Mouse (Mus musculus) frontal cortex, postnatal 25 days (tissue): ENCODE measurements at regions not wholly inside any gene's neighbourhood (a gene's known extent, or its start where the extent isn't known, plus 50 kb on each side); places are given as distances from the start of the nearest gene placed in this dataset.
A peak's percentile ranks its signal among the peaks of the same experiment; 100 is the strongest.

Experiments used
- DNase-seq, 2 experiments: peaks; one replicate each; pipeline ENCODE4 v3.0.0; 2022; ENCODE audit warnings: low spot score in 2 of 2

DNA sequence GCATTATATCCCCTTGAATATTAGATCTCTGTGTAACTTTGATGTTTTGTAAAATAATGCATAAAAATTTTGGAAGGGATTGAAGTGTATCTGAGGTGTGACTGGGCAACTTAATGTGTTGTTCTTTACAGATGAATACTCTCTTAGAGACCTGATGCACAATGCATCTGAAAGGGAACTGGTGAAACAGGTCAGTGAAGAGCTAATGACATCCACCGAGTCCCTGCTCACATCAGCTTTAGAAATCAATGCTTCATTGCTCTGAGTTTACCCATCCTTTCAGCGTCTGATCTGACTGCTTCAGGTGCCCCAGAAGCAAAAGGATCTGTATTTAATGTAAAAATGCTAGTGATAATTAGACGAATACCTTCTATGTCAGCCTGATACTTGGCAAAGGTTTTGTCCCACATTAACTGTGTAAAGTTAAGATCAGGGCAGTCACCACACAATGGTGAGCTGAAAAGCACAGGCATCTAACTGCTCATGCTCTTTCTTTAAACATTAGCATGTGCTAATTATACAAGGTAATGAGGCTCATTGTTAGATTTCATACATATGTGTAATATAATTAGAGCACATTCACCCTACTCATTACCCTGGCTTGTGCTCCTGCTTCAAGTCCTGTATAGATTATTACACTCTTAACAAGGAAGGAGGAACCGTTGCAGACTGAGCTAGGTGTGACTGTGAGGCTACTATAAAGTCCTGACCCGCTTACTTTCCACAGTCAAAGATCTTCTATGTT lies 204.6 kb upstream of the Tlr4 start:
- no peak for DNase-seq

DNA sequence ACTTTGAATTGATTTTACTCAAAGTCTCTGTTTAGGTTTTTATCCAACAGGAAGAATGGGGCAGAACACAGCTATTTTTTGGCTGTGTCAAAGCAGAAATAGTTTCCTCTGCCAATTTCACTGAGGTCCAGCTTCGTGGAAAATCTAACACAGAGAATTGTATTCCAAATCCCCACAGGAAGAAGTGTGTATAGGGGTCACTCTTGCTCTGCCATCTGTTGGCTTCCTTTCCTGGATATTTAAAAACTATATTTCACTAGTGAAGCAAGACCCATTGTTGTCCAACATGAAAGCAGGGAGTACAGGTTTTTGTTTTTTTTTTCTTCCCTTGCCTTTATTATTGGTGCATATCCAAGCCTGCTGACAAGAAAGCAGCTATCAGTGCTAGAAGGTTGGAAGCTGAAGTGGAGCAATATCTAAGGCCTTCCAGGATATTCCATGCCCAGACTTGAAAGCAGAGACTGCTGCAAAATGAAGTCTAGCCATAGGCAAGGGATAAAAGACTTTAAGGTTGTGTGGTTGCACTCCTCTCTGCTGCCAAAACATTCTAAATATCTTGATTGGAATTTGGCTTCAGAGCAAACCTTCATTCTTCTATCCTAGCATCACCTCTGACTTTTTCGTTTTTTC lies 208.5 kb upstream of the Tlr4 start:
- no peak for DNase-seq

DNA sequence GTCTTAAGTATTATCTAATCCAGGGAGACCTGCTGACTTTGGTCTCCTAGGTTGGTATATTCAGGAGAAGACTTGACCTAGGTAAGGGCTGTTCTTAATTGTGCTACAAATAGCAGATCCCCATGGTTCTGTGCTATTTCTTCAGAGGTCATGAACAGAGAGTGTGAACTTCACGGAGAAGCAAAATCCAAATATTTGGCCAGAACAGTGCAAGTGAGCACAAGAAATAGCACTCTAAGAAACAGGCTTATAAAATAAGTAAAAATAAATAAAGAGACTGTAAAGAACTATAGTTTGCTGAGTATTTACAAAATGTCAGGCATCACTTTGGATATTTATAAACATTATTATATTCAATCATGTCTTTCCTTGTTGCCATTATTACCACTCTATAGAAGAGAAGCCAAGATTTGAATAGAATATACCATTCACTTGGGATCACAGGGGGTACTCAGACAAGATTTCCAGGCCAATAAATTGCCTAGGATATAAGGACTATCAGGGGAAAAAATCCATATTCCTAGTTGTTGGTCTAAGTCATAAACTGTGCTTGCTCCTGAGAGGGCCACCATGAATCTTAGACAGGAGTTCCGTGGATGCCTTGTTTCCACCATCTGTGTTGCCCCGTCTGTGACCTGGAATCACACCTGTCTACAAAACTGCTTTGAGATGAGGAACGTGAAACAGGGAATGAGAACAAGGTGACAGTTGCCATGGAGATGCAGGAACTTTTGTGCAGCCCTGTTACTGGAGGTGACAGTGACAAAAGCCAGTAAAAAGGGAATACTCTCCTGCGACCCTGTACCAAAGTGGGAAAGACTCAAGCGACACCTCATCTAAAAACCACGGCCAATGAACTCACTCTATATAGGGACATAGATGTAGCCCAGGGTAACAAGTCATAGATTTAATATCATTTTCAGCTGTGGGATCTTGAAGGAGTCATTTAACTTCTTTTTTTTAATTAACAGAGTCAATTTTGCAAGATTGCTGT lies 209.3 kb upstream of the Tlr4 start:
- DNase-seq: no peak

DNA sequence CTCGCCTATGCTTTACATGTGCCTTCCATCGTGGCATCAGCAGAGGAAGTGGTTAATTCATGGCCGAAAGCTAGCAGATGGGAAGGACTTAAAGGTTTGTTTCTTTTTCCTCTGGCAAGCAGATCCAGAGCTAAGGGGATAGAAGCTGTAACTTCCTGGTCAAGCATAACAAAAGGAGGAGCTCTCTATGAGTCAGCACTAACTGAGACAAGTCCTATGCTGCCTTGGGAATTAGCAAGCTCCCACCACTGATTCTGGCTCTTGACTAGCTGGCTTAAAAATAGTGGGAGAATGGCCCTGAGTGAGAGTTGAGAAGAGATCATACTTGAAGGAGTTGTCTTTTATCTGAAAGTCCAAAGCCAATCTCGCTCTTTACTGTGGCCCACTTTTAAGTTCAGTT lies 210.3 kb upstream of the Tlr4 start:
- DNase-seq: no peak

DNA sequence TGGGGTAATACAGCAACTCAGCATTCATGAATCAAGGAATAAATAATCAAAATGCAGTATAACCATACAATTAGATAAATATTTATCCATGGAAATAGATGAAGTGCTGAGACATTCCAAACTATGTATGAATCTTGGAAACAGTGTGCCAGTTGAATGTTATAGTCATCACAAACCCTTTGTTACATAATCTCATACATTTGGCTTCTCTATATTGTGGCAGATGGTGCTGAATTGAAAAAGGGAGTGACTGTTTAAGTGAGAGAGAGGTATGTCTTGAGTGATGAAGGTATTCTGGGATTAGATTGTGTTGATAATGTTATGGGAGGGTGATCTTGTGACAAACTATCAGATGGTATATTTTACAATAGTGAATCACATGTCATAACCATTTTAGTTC lies 200.4 kb upstream of the Astn2 start:
- no peak for DNase-seq

DNA sequence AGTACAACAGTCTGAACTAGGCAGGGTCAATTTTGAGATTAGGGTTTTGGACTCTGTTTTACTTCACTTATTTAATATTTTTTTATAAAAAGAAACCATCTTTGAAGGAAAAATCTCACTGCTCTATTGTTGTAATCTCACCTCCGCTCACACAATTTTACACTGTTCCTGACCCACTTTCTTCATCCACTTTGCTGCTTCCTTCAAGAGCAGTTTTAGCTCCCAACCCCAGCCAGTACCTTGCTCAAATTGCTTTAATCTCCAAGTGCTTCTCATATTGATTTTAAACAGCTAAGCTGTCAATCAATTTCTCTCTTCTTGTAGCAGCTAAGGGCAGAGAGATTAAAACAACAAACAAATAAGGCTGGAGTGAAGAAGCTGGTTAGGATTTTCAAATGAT lies 194.3 kb upstream of the Astn2 start:
- DNase-seq: no peak

DNA sequence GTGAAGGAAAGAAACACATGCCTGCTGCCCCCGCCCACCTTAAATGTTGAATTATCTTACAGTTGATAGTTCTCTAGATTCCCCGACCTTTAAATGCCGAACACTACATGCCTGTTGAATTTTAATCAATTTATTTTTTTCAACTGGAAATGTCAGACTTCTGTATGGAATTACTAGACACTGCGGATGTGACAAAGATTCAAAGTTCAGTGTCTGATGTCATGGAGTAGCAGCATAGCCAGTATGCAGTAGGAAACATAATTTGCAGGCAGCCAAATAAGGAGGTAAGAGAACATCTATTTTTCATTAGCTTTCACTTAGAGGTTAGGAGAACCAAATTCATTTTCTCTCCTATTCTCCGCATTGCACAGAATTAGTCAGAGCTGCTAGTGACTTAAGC lies 182.2 kb upstream of the Astn2 start:
- no peak for DNase-seq

DNA sequence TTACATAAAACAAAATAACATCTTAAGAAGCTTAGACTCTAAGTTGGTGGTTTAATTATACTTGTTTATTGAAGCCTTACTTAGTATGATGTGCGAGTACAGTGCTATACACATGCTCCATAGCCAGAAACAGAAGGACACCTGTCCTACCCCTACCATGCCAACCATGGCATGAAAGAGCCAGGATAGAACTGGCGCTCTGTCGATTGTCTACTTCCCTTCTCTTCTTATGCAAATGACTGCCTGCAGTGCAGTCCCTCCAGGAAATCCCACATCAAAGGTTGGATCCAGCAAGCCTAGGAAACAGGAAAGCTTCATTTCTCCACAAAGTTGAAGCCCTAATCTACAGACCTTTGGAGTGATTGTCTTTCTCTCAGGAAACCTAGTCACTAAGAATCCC lies 181.8 kb upstream of the Astn2 start:
- no peak for DNase-seq

DNA sequence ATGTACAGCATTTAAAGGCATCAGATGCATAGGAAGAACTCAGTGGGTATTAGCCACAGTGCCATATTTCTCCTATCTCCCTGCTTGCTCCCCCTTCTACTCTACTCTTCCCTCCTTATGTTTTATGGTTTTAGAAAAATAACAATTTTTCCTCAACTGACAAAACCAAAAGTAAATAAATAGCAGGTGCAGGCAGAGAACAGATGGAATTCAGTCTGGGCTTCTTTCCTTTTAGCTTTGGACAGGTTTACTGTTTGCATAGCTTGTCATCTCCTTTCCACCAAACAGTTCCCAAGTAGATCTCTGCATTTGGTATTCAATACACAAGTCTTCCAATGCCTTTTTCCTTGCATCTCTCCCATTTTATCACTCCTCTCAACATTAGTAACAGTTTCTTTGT lies 152.5 kb upstream of the Astn2 start:
- DNase-seq: no peak

DNA sequence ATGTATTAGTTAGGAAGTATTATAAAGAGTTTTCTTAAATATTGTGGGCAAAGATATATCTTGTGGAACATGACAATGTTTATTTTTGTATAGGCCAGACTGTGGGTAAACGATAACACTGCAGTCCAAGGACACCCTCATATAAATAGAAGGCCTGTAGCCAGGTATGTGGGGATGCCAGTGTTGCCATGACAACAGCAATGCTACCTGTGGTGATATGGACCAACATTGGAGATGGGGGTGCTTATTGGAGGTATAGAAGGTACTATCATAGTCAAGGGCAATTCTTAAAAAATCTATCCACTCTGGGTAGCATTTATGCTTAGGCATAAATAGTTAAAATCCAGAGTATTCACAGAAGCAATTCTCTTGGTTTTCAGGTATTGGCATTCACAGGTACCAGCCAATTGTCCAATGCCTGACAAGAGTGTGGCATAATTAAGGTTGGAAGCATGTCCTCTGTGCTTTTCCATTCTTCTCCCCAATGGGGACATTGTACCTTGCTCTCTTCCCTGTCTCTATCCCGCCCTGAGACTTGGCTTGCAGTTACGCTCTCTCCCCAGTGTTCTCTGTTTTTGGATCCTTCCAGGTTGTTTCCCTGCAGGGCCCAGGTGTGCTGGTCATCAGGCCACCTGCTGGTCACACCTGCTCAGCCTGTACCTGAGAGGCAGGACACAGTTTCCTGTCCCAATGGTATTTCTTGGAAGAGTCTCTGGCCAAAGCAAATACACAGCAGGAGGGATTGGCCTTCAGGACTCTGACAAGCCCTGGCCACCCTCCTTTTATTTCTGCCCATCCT lies 146.1 kb upstream of the Astn2 start:
- no peak for DNase-seq

DNA sequence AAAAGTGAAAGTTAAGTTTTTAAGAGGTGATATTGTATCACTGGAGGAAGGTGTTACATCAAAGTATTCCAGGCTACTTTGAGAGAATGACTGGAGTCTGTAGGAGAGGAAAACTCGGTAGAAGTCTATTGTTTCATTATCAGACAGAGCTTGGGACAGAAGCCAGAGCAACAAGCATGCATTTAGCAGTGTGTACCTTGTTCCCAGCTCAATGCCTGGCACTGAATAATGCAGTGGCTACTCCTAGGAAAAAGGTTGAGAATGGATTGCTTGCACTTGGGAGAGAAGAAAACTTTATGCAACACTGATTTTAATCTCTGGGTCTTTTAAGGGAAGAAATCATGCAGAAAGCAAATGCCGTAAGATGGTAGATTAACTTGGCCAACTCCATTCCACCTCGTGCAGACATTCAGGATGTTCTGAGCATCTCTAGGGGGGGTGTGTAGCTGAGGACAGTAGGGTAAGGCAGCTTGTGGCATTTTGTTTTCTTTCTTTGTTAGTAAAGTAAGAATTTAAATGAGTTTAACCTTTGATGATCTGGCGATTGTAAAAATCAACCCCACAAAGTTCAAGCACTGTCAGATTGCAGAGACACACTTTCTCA lies 138.5 kb upstream of the Astn2 start:
- no peak for DNase-seq

DNA sequence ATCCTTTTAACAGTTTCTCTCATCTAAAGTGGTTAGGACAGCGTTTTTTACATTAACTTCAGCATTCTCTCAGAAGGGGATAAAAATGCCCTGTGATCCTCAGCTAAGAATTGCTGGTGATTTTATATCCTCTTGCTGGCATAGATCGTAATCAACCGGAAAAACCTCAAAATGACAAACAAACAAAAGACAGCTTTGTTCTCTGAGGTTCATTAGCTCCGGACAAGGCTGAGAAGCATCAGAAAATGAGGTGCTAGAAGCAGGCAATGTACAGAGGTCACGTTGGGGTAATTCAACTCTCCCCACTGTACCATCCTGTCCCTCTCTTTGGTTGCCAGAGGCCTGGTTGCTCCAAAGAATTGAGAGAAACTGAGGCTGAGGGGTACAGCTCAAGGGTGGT lies 120.0 kb upstream of the Astn2 start:
- DNase-seq: no peak

DNA sequence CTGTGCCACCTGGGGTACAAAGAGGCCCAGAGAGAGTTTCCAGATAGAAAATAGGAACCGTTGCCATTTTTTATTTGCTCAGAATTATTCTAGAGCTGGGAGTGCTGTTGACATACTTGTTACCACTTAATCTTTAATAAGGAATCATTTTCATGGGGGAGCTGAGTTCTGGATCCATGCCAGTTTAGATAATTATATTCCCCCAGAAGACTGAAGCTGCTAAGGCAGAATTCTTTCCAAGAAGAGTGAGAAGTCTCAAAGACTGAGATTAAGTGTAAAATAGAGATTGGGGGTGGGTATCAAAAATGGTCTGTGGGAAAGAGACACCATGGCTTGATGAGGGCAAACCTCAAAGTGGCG lies 119.5 kb upstream of the Astn2 start:
- no peak for DNase-seq

DNA sequence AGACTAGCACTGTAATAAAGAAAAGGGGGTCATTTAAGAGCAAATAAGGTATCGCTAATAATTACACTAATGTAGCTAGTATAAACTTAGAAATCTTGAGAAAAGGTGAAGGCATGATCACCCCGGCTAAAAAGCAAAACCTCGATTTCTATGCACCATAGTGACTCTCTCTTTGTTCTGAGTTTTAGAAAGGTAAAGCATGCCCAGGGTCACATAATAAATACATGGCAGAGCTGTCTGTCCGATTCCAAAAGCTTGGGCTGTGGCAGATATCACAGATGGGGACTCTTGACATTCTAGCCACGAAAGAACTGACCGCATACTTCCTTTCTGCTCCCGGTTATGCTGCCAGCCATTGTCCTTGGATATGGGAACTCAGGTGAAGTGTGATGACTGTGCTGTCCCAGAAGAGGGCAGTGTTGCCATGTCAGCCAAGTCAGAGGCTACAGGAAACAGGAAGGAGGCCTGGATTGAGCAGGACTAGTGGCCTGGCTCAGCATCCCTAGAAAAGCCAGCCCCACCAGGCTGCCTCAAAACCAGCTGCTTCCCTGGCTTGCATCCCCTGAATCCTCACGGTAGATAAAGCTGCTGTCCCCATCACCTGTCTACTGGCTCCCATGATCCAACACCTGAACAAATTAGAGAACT lies 119.0 kb upstream of the Astn2 start:
- DNase-seq: no peak

DNA sequence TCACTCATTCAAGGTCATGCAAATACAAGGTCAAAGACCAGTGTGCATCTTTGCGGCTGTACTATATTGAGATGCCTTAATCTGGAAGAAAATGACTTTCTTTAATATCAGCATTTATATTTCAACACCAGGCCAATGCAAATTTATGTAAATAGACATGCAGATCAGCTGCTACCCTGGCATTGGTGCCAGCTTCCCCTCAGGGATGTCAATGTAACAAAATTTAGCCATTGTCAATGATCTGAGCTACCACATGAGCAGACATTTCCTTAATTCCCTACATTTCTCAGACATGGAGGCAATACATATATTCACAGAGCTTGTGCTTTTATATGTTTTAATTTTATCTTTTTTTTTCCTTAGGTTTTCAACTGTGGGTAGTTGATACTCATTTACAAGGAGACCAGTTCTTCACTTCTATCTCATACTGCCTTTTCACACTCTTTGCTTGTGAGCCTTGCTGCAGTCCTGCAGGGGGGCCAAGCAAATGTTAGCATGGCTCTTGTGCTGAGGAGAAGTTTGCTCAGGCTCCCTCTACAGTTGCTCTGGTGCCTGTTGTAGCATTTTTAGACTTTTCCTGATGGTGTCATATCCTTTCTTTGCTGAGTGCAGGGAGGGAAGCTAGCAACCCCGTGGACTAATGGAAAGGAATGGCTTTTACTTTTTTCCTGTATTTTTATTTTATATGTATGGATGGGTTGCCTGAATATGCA lies 117.8 kb upstream of the Astn2 start:
- DNase-seq: no peak

DNA sequence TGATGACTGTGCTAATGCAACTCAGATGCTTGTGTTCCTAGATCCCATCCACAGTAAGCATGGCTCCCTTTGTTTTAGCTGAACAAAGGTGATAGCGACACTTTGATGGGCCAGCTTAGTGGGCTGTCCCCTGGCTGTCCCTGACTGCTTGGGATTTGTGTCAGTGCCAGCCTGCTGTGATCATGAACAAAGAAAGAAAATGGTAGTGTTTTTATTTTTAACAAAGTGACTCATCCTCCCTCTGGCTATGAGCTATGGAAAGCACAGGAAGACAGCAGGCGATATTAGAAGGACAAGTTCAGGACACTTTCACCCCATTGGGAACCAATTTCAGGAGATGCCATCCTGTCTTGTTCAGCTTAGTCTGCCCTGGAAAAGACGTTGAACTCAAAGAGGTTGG lies 116.4 kb upstream of the Astn2 start:
- DNase-seq: no peak

DNA sequence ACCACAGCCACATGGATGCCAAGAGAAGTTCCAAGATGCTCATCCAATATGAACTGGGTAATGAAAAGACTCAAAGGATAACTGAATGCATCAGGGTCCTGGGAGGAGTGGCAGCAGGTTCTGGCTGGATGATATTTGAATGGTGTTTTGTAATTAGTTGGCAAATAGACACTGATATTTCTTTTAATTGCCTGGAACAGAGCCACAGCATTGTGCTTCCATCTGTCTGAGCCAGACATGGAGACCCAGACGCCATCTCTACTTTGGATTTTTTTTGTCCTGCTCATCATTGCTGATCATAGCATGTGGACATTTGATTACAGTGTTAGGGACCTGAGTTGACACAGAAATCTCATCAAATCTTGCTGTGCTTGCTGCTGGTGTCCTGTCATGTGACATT lies 111.4 kb upstream of the Astn2 start:
- DNase-seq: no peak

DNA sequence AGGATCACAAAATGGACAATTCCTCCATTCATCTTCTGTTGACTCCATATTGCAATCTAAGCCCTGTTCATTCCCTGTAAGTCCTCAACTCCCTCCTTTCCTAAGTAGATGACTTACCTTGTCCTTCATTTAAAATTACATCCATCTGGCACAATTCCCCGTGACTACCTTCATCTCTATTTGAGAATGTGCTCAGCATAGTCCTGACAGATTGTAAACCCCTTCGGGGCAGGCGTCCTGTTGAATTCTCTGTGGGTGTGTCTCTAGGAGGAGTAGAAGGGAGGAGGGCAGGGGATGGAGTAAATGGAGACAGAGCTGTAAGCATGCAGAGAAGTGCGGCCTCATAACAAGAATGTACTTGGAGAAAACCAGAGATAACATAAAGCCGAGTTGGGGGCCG lies 79.1 kb upstream of the Astn2 start:
- no peak for DNase-seq

DNA sequence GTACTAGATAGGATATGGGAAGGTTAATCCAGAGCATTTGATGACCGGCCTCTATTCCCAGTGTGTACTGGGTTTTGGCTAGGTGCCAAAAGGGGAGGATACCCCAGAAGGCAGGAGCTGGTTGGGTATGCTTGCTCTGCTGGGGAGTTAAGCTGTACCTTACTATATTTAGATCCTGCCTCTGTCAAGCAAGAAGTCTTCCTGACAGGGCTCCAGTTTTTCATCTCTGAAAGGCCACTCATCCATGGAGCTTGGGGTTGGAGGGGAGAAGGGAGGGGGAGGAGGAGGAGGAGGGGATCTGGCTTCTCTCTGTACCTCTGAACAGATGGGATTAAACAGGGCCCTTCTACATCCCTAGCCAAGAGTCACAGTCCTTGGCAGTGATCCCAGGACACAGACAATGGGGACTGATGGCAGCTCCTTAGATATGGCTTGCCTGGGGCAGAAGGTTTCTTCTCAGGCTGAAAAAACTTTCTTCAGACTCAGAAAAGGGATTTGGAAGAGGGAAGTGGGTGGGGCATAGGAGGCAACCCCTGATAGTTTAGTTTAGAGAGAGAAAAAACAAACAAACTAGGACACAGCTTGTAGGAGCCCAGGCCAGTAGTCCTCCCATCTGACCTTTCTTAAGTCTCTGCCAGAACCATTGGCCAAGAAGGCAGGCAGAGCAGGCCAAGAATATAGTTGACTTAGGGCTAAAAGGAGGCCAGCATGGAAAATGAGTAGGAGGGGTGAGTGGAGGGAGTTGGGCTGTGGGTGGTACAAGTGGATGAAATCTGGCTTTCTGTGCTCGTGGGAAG lies 78.3 kb upstream of the Astn2 start:
- DNase-seq: peak; percentile 13 to 25
